Mouse (Mus musculus): Measurements from ENCODE around the gene Mapkapk3. TPM values are rescaled to one million over a fixed set of nuclear protein-coding genes. Genes with fewer than 3 reads are reported as not detected.

Gene Mapkapk3
- polyA plus RNA-seq, 1 experiment, result 0.11 TPM

DNA sequence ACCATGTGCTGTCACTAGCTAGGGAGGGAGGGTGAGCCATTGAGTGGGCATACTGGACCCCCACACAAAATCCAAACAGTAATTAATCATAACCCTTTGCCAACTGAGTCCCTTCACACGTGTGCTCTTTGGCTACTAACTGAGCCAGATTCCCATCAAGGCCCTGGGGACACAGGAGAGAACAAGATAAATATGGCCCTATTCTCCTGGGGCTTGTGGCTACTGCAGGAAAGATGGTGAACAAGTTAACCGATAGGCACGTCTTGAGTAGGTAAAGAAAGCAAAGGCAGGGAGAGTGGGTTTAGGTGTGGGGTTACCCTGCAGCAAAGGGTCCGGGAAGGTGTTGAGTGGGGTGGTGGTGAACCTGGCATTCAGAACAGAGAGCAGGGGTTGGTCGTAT is 14.2 kb upstream of the Mapkapk3 start:
- peaks cover 53% of the 10 kb centered on the region for H3K36me3 ChIP-seq (ENCODE audit: control insufficient read depth)
- TF ChIP-seq GATA1 (IDR thresholded peaks at IDR 0.05; ENCODE audit: low read length), result no peak
- no peak for TF ChIP-seq TAL1 (IDR thresholded peaks at IDR 0.05; ENCODE audit: low read length)
- H3K4me1 ChIP-seq (ENCODE audit: control insufficient read depth), result peaks cover 97% of the 10 kb centered on the region

DNA sequence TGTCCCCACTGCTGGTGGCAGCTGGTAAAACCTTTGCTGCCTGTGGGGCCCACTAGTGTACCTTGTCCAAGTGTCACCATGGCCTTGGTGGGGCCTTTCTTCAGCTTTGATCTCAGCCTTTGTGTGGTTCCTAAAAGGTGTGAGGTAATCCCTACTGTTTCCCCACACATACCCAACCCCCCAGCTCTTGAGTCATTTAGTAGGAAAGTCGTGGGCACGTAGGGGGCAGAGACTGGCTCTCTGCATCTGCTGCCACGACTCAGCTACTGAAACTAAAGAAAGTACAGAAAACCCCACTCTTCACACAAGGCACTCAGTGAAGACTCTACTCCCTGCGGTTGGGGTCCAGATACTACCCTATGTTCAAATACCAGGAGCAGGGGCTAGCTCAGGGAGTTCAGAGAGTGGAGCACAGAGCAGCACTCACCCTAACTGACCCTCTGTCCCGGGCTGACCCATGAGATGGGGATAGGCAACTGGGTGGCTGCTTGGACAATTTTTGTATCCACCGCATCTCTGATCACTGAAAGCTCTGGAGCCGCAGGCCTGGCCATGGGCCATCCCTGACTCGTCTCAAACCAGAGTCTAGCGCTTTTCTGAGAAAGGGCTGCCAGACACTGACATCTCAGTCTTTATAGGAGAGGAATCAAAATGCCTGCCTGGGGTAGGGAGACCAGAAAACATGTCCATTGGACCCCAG is 13.6 kb upstream of the Mapkapk3 start:
- Histone ChIP-seq H3K36me3 (ENCODE audit: control insufficient read depth) (peaks cover 54% of the 10 kb centered on the region), H3K9me3 (ENCODE audit: control insufficient read depth, low read length) (no peaks in the 10 kb centered on the region), H3K4me1 (ENCODE audit: control insufficient read depth) (peaks cover 97% of the 10 kb centered on the region), H3K27me3 (ENCODE audit: control insufficient read depth) (no peaks in the 10 kb centered on the region), H3K4me3 (replicated peaks) (no peak overlapping the region)
- no peak for TF ChIP-seq GATA1 (IDR thresholded peaks at IDR 0.05; ENCODE audit: low read length)
- no peak for TF ChIP-seq TAL1 (IDR thresholded peaks at IDR 0.05; ENCODE audit: low read length)

More for the DNA sequence above, 14.2 kb upstream of the Mapkapk3 start:
- no peaks in the 10 kb centered on the region for H3K27me3 ChIP-seq (ENCODE audit: control insufficient read depth)
- no peak overlapping the region for H3K4me3 ChIP-seq (replicated peaks)
- no peaks in the 10 kb centered on the region for H3K9me3 ChIP-seq (ENCODE audit: control insufficient read depth, low read length)

DNA sequence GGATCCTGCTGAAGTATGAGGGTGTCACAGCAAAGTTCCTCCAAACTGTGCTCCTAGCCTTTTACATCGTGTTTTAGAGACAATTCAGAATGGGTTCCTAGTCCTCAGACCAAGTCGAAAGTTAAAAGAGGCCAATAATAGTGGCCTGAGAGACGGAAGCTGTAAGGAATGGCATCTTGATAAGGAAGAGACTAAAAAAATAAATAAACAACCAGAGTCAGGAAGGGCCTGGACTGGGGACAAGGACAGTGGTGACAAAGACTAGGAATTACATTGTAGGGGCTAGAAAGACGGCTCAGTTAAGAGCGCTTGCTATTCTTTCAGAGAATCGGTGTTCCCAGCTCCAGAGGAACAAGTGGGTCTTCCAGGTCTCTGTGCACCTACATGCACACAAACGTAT is 12.9 kb upstream of the Mapkapk3 start:
- peaks cover 54% of the 10 kb centered on the region for H3K36me3 ChIP-seq (ENCODE audit: control insufficient read depth)
- H3K4me1 ChIP-seq (ENCODE audit: control insufficient read depth), result peaks cover 97% of the 10 kb centered on the region
- no peak for TF ChIP-seq TAL1 (IDR thresholded peaks at IDR 0.05; ENCODE audit: low read length)
- TF ChIP-seq GATA1 (IDR thresholded peaks at IDR 0.05; ENCODE audit: low read length), result no peak

DNA sequence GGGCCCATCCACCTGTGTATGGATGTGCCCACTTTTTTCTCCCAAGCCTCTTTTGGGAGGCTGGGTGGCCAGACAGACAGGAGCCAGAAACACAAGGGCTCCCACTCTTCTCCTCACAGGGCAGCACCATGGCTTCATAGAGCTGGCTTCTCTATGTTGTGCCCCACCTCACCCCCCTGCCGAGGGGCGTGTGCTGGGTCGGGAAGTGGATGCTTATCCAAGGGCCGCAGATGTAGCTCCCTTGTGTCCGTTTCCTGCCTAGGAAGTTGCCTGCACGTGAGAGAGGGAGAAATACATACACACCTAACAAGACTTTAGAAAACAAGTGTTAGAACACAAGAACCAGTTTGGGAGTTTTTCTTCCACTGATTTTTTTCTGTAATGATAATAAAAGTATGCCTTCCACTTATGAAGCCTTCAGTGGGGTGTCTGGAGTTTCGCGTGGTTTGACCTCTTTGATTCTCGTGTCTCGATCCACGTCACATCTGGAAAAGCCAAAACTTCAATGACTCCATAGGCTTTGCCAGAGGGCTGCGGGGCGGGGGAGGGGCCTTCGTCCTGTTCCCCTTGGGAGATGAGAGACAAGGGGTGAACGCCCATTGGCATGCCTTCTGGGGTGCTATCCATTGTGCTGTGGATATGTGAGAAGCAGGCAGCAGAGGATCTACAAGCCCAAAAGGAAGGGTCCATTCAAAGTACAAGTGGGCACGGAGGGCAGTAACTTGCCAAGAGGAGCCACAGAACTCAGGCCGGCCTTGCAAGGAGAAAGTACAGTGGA is 12.1 kb upstream of the Mapkapk3 start:
- H3K27me3 ChIP-seq (ENCODE audit: control insufficient read depth), result no peaks in the 10 kb centered on the region
- no peak overlapping the region for H3K4me3 ChIP-seq (replicated peaks)
- TF ChIP-seq GATA1 (IDR thresholded peaks at IDR 0.05; ENCODE audit: low read length) (no peak), TAL1 (IDR thresholded peaks at IDR 0.05; ENCODE audit: low read length) (no peak)
- peaks cover 97% of the 10 kb centered on the region for H3K4me1 ChIP-seq (ENCODE audit: control insufficient read depth)
- no peaks in the 10 kb centered on the region for H3K9me3 ChIP-seq (ENCODE audit: control insufficient read depth, low read length)
- peaks cover 54% of the 10 kb centered on the region for H3K36me3 ChIP-seq (ENCODE audit: control insufficient read depth)

More for the DNA sequence above, 12.9 kb upstream of the Mapkapk3 start:
- Histone ChIP-seq H3K4me3 (replicated peaks) (no peak overlapping the region), H3K27me3 (ENCODE audit: control insufficient read depth) (no peaks in the 10 kb centered on the region), H3K9me3 (ENCODE audit: control insufficient read depth, low read length) (no peaks in the 10 kb centered on the region)

DNA sequence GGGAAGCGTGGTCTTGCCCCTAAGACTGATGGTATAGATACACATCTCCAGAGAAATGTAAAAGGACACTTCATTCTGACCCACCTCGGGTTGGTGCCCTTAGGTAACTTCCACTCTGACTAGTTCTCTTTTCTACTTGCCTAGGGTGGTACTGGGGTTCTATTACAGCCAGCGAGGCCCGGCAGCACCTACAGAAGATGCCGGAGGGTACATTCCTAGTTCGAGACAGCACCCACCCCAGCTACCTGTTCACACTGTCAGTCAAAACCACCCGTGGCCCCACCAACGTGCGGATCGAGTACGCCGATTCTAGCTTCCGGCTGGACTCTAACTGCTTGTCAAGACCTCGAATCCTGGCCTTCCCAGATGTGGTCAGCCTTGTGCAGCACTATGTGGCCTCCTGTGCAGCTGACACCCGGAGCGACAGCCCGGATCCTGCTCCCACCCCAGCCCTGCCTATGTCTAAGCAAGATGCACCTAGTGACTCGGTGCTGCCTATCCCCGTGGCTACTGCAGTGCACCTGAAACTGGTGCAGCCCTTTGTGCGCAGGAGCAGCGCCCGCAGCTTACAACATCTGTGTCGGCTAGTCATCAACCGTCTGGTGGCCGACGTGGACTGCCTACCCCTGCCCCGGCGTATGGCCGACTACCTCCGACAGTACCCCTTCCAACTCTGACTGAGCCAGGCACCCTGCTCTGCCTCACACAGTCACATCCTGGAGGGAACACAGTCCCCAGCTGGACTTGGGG is 10.7 kb upstream of the Mapkapk3 start:
- TF ChIP-seq TAL1 (IDR thresholded peaks at IDR 0.05; ENCODE audit: low read length) (no peak), GATA1 (IDR thresholded peaks at IDR 0.05; ENCODE audit: low read length) (no peak)
- H3K9me3 ChIP-seq (ENCODE audit: control insufficient read depth, low read length), result no peaks in the 10 kb centered on the region
- peaks cover 99% of the 10 kb centered on the region for H3K4me1 ChIP-seq (ENCODE audit: control insufficient read depth)
- peaks cover 54% of the 10 kb centered on the region for H3K36me3 ChIP-seq (ENCODE audit: control insufficient read depth)
- no peaks in the 10 kb centered on the region for H3K27me3 ChIP-seq (ENCODE audit: control insufficient read depth)
- H3K4me3 ChIP-seq (replicated peaks), result no peak overlapping the region

DNA sequence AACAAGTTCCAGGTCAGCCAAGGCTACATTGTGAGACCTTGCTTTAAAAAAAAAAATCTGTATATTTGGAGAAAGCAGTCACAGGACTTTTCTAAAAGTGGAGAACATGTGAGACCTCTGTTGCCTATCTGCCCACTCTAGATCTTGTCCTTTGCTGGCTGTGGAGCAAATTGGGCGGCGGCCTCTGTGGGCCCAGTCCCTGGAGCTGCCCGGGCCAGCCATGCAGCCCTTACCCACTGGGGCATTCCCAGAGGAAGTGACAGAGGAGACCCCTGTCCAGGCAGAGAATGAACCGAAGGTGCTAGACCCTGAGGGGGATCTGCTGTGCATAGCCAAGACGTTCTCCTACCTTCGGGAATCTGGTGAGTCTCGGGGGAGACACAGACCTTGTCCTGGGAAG is 10.1 kb upstream of the Mapkapk3 start:
- Histone ChIP-seq H3K9me3 (ENCODE audit: control insufficient read depth, low read length) (no peaks in the 10 kb centered on the region), H3K36me3 (ENCODE audit: control insufficient read depth) (peaks cover 54% of the 10 kb centered on the region), H3K4me1 (ENCODE audit: control insufficient read depth) (peaks cover 99% of the 10 kb centered on the region), H3K4me3 (replicated peaks) (no peak overlapping the region), H3K27me3 (ENCODE audit: control insufficient read depth) (no peaks in the 10 kb centered on the region)
- TF ChIP-seq TAL1 (IDR thresholded peaks at IDR 0.05; ENCODE audit: low read length), result no peak

DNA sequence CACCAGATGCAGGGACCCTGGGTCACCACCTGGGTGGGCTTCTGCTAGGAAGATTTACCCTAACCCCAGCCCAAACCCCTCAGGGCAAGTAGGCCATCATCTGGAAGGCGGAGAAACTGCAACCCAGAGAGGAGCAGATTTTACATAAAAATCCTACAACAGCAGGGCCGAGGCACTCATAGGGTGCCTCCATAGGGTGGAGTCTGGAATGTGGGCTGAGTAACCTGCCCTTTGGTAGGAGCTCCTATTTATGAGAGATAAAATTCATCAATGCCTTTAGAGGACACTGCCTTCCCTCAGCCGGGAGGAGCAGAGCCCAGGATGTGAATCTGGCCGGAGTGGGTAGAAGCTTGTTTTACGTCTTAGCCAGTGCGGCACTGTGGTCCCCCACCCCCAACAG is 9.2 kb upstream of the Mapkapk3 start:
- no peak for TF ChIP-seq GATA1 (IDR thresholded peaks at IDR 0.05; ENCODE audit: low read length)
- TF ChIP-seq TAL1 (IDR thresholded peaks at IDR 0.05; ENCODE audit: low read length), result no peak
- Histone ChIP-seq H3K9me3 (ENCODE audit: control insufficient read depth, low read length) (no peaks in the 10 kb centered on the region), H3K27me3 (ENCODE audit: control insufficient read depth) (no peaks in the 10 kb centered on the region), H3K36me3 (ENCODE audit: control insufficient read depth) (peaks cover 51% of the 10 kb centered on the region), H3K4me3 (replicated peaks) (peak overlapping the region; percentile 91), H3K4me1 (ENCODE audit: control insufficient read depth) (peaks cover 98% of the 10 kb centered on the region)

DNA sequence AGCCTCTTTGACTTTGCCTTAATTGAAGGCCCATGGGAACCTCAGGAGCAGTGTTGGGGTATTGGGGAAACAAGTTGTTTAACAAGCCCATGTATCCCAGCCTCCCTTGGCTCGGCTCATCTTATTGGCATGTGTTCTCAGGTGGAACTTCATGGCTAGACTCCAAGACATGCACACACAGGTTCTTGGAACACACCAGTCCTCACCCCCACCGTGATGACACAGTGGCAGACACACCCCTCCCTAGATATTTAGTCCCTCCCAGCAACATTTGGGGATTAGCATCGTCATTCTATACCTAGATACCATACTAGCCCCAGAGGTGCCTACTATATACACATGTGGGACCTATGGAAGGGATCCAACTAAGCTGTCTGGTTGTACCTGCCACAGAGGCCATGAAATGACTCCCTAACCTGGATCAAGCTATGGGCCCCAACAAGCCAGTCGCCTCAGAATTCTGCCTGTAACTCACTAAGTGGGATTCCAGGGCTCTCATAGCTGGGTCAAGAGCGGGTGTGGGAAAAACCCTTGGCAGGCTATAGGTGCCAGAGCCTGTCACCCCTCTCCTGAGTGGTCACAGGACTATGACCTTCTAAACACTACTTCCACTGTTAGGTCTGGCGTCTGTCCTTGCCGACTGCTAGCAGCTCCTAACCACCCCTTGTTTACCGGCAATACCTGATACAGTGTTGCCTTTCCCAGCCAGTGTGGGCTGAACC is 8.5 kb upstream of the Mapkapk3 start:
- TF ChIP-seq TAL1 (IDR thresholded peaks at IDR 0.05; ENCODE audit: low read length), result no peak
- peaks cover 44% of the 10 kb centered on the region for H3K36me3 ChIP-seq (ENCODE audit: control insufficient read depth)
- peaks cover 91% of the 10 kb centered on the region for H3K4me1 ChIP-seq (ENCODE audit: control insufficient read depth)
- H3K27me3 ChIP-seq (ENCODE audit: control insufficient read depth), result peaks cover 1% of the 10 kb centered on the region
- peak overlapping the region; percentile 91 for H3K4me3 ChIP-seq (replicated peaks)
- H3K9me3 ChIP-seq (ENCODE audit: control insufficient read depth, low read length), result no peaks in the 10 kb centered on the region

All from erythroblast, embryonic 14.5 days (primary cell).